Mouse (Mus musculus) frontal cortex, postnatal 10 days (tissue): ENCODE data around the gene Ciita.
A peak's percentile ranks its signal among the peaks of the same experiment; 100 is the strongest.

Experiments used
- DNase-seq, 2 experiments: peaks; one replicate each; pipeline ENCODE4 v3.0.0; 2022; ENCODE audit warnings: low spot score in 2 of 2, mixed read lengths in 1 of 2

The Ciita gene

DNA sequence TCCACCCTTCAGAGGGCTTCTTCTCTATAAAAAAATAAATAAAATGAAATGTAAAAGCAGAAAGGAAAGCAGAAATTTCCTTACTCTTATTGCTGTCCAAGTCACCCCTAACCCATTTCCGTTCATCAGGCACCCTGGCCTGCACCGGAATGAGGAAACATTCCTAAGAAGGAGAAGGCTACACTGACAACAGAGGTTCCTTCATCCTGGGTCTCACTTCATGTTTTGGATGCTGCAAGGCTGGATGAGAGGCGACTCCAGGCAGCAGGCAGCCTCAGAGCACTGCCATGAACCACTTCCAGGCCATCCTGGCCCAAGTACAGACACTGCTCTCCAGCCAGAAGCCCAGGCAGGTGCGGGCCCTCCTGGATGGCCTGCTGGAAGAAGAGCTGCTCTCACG is at the start of gene Ciita:
Ciita (plus strand) TSS at position 203 of the 400 bp plus-strand sequence.
- no peak for DNase-seq

DNA sequence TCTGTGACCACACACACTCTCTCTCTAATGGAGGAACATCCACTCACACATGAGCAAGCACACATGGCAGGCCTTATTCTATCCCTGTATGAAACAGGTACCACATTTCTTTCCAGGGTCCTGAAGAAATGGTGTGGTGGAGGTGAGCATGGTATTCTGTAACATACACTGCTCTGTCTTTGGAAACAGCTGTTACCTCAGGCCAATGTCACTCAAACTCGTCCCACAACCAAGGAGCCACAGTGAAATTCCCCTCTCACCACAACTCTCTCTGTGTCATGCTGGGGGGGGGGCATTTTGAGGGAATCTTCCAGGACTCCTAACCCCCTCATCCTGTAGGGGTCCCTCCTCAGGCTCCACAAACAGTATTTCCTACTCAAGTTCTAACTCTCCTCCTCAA is 47.9 kb upstream of the Ciita start:
- no peak for DNase-seq

DNA sequence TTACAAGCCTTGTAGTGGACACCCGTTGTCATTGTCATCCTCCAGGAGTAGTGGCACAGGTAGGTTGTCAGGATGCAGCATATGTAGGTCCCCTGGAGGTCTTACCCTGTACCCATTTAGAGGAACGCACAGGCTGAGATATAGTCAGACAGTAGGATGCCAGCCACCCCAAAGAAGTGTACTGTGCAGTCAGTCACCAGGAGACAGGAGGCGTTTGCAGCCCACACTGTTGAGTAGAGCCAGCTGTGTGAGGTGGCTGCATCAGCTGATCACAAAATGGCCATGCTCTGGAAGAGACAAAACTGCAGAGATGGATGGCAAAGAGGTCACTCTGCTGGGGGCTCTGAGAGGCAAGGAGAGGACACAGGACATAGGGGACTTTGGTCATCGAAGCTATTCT is 47.5 kb upstream of the Ciita start:
- DNase-seq, result no peak

DNA sequence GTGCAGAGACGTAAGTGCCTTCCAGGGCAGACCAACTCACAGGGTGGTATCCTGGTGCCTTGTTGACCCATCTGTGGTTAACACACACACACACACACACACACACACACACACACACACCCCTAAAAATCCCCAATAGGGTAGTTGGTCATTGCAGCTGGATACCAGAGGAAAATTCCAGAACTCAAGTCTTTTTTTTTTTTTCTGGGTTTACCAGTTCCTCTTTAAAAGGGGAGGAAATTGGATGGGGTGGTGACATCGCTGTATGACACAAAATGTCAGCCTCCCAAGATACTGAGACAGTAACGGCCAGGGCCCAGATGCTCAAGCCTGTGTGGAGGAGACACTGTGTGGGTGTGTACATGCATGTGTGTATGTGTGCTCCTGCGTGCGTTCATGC is 46.5 kb upstream of the Ciita start:
- no peak for DNase-seq

DNA sequence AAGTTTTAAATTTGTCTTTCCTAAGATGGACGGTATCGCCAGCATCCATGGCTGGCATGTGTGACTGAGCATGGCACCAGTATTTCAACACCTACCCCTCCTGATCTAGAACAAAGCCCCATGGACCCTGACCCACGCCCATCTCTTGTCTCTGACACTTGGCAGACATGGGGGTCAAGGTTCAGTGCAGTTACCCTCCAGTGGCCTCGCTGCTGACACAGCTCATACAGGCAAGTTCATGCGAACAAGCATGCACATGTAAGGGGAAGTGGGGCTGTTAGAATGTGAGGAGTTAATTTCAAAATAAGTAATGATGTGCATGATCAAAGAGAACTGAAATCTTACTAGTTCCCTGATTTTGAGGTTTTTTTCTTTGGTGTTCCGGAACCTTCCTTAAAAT is 43.7 kb upstream of the Ciita start:
- DNase-seq, result no peak

DNA sequence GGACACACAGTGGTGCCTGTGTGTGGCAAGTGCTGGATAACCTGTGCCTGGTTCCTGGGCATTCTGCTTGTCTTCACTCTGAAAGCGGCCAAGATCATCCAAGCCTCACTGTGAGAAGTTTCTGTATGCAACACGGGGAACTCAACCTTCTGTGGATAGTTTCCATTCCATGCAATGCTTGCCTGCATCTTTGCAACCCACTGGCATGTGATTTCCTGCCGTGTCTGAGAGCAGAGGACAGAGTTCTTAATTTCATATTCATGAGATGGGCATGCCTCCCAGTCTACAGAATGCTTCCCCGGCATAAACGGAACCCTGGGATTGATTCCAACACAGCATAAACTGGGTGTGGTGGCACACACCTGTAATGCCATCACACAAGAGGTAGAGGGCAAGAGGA is 41.8 kb upstream of the Ciita start:
- DNase-seq, result no peak

DNA sequence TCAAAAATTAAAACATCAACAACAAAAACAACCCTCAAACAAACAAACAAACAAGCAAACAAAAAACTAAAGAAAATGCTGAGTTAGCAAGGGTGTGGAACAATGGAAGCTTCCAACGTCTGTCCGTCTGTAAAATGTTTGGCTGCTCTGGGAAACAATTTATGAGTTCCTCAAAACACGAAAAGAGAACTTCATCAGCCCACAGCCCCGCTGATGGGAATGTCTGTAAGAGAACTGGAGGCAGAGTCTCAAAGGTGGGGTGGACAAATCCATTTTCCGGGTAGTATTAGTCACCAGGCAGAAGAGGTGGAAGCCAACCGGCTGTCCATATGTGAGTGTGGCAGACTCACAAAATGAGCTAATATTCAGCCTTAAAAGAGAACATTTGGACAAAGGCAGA is 38.5 kb upstream of the Ciita start:
- no peak for DNase-seq

DNA sequence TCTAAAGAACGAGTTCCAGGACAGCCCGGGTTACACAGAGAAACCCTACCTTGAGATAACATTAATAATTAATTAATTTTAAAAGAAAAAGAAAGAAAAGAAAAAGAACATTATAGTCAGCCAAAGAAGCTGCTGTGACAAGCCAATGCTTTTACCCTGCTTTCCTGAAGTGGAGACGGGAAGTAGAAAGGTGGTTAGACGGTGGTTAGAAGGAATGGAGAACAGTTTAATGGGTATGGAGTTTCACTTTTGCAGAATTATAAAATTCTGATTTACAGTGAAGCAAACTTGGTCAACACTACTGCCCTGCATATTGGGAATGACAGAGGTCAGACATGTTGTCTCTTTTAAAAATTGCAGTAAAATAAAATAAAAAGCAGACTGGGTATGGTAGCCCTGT is 38.1 kb upstream of the Ciita start:
- no peak for DNase-seq

DNA sequence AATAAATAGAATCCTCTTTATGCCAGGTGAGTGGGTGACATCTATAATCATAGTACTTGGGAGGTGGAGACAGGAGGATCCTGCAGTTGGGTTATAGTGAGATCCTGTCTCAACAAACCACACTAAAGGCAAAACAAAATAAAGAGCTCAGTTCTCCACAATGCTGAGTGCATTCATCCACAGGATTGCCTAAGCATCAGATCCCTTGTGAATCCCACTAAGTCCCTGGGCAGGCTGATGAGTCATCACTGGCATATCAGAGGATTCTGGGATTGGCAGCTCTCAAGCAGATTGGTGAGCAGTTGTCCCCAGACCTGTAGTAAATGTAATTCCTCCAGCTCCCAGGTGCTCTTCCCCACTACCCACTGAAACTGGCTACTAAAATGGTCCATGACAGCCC is 36.1 kb upstream of the Ciita start:
- no peak for DNase-seq

DNA sequence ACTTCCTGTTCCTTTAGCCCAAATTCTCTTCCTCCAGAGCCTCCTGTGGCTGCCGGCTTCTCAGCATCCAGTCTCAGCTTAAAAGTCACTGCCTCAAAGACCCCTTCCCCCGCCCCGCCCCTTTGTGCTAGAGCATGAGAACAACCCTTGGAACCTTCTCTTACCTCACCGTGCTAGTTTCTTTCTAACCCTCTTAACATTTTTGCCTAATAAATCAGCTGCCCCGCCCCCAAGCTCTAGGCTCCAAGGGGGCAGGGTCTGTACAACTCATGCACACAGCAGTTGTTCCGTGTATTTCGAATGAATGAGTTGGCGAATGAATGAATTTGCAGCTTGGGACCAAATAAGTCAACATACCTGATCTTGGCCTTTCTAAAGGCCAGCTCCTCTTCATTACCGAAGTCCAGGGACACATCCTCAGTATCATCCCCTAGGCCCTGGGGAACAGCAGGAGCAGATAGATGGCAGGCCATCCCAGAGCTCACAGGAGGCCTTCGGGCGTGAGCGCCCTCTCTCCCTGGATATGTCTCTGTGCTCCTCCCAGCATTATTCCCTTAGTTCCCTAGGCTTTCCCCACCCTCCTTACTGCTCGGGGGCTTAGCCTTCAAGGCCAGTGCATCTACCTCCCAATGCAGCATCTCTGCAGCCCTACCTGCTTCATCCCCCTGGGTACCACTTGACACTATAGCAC is 33.1 kb upstream of the Ciita start:
- no peak for DNase-seq

DNA sequence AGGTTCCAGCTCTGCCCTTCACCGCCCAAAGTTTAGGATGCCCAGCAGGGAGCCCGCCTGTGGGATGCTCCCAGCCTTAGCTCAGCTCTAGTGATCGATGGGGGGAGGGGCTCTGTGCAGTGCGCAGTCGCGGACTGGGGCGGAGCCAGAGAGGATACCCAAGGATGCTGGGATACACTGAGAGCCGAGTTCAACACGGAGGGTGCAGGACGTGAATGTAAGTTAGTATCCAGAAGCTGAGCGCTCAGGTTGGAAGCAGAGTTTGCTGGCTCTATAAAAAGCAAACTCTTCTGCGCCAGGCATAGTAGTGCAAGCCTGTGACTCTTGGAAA is 32.6 kb upstream of the Ciita start, which contains the start of gene Tvp23a:
Tvp23a (minus strand) TSS at position 99 of the 331 bp plus-strand sequence.
- DNase-seq, result peak; percentile 75 to 80

DNA sequence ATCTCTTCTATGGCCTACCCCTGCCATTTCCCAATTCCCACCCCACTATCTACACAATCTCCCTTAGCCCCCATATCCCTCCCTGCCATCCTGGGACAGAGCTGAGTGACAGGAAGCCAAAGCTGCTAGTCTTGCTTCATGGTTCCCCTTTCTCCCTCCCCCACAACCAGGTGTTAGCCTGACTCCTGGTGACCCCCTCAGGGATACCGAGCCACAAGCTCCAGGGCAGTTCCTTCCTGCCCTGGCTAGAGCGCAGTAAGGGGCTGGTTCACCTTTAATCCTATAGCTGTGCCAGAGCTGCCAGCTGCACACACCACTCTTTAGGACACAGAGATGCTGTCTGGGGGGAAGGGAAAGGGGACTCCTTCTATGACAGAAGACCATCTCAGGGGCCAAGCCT is 32.1 kb upstream of the Ciita start:
- no peak for DNase-seq

DNA sequence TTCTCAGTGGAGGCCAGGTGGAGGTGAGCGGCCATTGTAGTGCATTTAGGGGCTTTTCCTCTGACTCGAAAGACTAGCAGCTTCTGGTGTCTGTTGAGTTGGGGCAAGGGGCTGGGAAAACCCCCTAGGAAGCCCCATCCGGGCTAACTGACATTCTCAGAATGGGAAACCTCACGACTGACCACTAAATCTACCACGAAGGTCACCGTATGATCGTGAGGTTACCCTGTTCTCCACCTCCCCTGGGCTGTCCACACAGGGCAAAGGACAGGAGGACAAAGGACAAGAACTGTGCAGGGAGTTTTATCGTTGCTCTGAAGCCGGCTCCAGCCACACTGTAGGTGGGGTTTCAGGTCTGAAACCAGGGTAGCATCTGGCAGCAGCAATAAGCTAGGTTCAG is 30.9 kb upstream of the Ciita start:
- no peak for DNase-seq

DNA sequence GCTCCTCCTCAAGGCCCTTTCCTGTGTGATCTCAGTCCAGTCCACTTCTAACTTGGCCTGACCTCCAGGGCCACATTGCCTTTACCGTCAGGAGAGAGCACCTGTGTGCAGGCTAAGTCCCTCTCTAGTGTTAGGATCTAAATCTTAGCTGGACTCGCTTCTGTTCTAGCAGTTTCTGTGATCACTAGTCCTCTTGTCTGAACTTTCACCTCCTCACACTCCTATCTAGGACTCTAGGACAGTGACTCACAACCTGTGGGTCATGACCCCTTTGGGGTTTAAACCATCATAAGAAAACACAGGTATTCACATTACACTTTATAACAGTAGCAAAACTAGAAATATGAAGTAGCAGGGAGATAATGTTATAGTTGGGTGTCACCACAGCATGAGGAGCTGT is 28.0 kb upstream of the Ciita start:
- no peak for DNase-seq

DNA sequence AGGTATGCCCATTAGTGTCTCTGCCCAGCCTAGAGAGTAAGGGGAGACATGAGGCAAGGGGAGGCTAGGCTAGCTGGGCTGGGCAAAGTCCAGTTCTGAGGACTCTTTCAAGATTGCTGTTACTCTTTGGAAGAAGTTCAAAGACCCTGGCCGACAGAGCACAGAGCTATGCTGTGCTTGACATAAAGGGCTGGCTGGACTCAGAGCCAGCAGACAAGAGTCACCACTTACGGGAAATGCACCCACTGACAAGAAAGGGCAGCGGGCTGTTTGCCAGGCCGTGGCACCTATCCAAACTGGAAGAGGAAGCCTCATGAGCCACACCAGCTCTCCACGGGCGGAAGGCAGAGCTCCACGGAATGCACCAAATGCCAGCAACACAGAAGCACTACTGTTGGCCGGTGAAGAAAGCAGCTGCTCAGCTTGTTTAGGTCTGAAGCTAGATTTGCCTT is 27.4 kb upstream of the Ciita start:
- peak; percentile 82 to 84 for DNase-seq

DNA sequence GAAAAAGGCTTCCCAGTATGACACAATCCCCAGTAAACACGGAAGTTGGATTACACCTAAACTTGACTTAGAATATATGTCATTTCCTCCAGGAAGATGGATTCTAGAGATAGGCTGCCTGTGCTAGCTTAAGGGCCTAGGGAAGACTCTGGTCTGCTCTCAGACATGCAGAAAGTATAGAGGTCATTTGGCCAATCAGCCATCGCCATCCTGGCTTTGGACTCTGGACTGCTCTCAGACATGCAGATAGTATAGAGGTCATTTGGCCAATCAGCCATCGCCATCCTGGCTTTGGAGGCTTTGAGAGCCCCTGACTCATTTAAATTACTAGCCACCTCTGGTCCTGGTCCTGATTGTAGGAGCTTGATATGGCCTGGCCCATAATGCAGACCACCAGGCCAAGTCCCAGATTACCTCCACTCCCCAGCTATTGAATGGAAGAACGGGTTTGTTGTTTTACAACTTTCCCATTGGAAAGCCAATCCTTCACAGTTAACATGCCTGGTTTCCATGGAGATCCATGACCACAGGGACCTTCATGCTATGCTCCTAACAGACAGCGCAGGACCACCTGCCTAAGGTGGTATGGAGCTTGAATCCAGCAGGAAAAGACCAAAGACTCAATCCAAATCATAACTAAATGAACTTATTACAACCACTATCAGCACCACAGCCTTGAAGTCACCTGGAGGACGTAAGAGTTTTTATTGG is 25.8 kb upstream of the Ciita start:
- DNase-seq, result no peak

DNA sequence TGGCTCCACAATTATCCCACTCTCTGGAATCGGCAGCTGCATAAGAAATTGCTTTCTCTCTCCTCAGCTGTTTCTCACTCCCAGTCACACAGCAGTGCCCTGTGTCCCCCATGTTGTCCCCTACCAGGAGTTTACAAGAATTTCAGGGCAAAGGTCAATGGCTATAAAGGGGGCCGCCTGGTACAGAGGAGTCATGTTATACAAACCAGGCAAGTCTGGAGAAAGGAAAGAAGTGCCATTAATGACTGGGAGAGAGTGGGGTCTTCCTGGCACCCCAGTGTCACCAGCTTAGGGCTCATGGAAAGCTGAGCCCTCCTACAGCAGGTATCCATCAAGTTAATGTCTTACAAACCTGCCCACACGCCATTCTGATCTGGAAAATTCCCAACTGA is 25.3 kb upstream of the Ciita start:
- no peak for DNase-seq

DNA sequence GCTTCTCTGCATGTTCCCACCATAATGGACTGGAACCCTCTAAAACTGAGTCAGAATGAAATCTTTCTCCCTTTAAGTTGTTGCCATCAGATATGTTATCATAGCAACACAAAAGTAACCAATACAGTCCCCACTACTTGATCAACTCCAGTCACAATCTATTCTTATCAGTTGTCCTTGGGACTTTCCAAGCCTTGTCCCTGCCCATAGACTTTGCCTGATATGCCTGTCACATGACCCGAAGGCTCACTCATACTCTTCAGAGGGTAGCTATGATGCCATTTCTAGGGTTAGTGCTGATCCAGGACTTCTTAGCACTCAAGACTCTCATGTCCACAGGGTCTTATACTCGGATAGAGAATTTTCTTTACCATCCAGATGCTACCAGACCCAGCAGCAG is 19.7 kb upstream of the Ciita start:
- no peak for DNase-seq

DNA sequence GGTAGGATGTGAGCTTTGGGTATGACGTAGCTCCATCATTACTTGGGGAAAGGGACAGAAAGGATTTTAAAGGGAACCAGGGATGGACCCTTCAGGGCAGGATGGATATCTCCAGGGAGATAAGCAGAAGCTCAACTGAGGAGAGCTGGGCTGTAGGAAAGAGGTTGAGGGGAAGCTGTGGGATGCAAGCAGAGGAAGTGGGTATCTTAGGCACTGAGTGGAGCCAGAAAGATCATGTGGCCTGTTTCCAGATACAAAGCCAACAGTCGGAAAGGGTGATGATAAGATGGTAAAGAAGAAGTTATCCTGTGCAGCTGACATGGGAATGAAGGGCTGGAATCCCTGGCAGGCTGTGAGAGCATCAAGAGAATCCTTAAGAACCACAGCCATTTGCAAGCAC is 18.7 kb upstream of the Ciita start:
- no peak for DNase-seq

DNA sequence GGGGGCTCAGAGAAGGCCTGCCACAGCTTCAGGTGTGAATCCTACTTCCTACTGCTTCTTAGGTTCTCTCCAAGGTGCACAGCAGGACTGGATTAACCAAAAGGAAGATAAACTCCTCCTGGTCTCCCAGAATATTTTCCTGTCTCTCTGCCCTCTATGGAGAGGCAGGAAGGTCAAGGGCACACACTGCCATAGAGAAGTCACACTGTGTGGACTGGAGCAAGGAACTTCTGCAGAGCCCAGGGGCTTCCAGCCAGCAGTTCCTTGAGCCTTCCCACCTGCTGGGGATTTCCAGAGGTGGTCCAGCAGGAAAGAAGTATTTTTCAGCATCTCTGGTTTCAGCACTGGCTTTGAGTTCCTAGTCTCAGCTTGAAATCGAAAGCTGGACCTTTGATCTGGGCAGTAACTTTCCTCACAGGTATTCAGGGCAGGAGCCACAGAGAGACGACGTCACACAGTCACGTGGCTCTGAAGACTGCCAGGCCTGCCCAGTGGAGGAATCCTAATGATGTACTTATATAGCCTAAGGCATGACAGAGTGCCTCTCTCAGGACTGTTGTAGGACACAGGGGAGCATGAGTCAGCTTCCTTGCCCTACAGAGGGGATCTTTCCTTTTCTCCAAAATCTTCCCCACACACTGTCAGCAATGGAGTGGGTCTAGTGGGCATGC is 14.7 kb upstream of the Ciita start:
- no peak for DNase-seq

DNA sequence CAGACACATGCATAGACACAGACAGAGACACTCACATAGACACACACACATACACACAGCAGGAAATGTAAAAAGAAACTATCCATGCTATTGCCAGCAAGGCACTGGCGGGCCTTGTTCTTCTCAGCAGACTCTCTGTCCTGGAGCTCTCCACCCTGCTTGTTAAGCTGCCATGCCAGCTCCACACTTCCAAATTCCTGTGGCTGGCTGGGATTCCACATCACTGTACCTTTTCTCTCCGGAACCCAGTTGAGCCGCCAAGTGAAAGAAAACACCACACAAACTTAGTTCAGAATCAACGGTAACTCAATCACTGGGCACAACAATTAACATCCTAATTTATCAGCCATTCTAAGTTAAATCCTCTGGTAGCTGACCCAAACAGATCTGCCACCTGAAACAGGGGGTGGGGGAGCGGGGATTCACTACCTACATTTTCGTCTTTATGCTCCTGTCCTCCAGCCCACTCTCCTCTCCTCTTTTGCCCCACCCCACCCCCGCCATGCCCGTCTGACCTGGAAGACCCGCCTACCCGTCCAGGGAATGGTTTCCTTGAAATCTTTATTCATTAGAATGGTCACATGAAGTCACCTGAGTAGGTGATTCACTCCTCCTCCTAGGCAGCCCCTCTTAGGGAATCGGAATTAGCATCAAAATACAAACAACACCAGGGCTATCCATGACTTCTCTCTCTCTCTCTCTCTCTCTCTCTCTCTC is 12.3 kb upstream of the Ciita start:
- no peak for DNase-seq

DNA sequence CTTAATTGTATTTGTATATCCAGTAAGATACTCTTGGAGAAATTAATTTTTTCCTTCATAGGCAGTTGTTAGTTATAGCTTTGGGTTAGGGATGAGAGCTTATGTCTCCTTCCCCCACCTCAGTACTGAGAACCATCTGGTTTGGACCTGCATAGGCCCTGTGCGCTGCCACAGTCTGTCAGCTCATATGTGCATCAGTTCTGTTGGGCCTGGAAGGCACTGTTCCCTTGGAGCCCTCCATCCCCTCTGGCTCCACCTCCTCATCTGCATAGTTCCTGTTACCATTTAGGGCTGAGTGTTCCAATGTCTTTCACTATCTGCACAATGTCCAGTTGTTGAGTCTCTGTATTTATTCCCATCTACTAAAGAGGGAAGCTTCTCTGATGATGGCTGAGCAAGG is 11.7 kb upstream of the Ciita start:
- DNase-seq, result no peak

DNA sequence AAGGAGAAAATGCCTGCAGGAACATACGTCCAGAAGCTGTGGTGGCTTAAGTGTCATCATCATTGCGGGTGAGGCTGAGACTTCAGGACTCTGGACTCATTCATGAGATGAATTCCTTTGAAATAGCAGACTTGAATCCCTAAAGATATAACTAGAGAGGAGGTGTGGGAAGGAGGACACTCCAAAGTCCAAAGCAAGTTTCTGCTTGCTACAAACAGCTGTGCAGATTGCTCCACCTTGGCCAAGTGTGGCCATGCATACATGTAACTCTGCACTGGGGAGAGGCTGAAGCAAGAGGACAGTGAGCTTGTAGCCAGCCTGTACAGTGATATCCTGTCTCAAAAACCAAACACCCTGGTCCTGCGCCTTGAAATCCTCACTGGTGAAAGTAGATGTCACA is 7.9 kb upstream of the Ciita start:
- DNase-seq, result no peak
